Mouse (Mus musculus) urinary bladder, postnatal 25 days (tissue): ENCODE results near the gene Pirb.
A peak's percentile ranks its signal among the peaks of the same experiment; 100 is the strongest.
"Not testable (repeated sequence)": the region's sequence is repeated elsewhere in the genome, so short reads cannot be mapped to it uniquely, and the experiment has no call there.

ENCODE experiments used
- DNase-seq: peaks from one replicate; pipeline ENCODE4 v3.0.0; 2022; ENCODE audit warnings: low spot score

Gene Pirb

GRCm38 (mm10) chr7:3720268-3720667 is at the start of gene Pirb:
Gene Pirb, minus strand, starts transcription at chr7:3720391.
- DNase-seq: not testable (repeated sequence)

DNA sequence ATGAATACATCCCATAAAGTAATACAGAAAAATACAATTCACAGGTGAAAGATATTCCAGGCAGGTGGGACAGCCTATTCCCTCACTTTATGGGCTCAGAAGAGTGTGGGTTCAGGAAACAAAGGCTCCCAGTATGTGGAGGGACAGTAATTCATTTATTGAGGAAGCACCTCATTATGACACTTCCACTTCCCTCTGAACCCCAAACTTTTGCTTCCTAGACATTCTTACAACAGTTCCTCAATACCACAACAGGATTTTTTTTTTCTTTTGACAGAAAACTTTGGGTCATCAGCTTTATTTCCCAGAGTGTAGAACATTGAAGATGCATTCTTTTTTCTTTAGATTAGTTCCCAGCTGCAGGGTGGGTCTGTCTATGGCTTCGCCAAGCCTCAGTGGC is 12.5 kb upstream of the Pirb start:
- not testable (repeated sequence) for DNase-seq

DNA sequence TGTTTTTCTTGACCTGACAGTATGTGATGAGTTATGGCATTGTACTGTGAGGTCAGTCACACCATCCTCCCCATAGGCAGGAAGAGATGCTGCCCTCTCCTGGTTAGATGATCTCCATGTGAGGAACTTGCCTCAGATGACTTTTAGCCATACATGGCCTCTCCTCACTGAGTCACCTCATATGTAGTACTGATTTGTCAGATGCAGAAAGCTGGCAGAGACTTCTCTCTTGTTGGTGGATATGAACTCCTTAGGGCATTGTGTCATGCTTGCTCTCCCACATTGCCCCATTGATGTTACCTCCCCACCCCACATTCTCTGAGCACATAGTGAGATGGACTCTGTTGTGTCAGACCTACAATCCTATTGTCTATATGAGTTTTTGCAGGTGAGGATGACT is 5.3 kb upstream of the Pirb start:
- DNase-seq: not testable (repeated sequence)

DNA sequence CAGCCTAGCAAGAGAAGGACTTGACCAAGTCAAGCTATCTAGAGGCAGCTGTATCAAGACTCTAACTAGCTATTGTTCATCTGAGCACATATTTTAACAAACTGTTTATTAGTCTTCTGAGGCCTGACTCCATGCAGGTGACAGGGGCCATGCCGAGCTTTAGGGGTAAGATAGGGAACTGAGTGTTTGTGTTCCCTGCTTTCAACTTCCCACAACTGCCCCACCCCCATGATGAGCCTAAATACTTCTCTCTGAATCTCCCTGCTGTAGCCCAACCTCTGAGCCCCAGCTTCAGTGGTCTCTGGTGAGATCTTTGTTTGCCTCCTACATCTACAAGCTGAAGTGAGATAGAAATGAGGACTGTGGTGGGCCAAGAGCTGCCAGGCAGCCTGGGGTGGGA is 4.9 kb downstream of the Pirb start:
- no peak for DNase-seq

DNA sequence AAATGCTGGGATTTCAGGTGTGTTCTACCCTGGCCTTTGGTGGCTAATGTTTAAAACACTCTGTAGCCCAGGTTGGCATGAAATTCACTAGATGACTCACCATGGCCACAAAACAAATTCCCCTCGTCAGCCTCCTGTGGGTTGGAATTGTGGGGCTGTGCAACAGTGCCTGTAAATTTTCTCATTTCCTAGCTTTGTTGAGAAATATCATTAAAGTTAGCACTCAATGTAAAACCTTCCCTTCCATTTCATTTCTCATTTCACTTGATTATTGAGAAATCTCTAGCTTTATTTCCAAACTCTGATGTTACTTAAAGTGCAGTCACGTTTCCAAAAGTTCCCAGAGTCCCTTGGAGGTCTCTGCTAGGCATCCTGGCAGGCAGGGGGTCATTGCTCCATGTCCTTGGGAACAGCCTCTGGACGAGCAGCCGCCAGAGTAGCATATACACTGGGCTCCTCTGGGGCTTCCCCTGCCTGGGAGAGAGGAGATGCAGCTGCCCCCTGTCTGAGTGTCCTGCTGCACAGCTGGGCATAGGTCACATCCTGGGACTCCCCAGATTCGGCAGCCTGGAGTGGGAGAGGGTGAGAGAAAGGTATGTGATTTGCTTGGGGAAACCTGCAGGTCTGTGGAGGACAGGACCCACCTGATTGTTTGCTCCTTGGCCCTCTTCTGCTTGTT is 7.8 kb downstream of the Pirb start:
- DNase-seq: no peak

DNA sequence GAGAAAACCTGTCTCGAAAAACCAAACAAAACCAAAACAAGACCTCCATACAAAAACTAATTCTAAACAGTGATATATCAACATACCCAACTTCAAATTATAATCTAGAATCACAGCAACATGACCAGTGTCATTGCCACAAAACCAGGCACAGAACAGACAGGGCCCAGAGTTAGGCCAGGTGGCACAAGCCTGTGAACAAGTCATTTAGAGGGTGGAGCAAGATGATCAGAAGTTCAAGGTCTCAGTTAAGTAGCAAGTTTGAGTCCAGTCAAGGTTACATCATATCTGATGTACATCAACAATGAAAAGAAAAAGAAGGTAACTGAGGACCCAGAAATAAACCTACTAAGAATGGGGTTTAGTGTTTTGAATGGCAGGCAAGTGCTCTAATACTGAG is 11.2 kb downstream of the Pirb start:
- no peak for DNase-seq

- DNase-seq: not testable (repeated sequence)
Measured at GRCm38 (mm10) chr7:3708447-3708980, 11.7 kb downstream of the Pirb start.

DNA sequence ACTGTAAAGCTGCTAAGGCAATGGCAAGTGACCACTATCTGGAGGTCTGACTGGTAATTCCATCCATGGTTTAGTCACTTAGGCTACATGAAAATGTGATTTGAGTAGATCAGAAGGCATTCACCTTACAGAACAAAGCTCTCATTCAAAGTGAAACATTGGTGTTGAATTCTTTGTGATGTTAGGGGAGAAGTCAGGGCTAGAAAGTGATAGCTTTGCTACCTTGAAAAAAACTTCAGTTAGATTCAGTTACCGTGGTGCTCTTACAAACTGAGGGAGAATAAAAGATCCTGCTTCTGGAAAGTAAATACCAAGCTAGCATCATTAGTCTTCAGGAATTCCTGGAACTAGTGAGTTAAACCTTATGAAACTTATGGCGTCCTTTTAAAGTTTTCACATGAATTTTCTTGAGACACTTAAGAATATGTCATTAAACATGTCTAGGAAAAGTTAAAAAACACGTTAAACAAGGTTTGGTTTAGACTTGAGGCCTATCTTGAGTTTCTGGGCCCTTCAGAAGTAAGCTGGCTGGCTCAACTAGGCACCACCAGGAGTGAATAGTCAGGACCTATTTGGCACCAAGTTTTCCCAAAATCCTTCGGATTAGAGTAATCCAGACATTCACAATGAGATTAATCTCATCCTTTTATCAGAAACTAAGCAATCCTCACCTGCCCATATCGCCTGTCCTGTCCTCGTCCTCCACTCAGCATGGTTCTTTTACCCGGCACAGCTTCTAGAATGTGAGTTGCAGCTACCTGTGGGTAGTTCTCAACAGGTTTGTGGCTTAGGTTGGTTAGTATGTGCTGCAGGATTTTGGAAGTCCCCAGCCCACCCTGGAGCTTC is 12.4 kb downstream of the Pirb start:
- no peak for DNase-seq

DNA sequence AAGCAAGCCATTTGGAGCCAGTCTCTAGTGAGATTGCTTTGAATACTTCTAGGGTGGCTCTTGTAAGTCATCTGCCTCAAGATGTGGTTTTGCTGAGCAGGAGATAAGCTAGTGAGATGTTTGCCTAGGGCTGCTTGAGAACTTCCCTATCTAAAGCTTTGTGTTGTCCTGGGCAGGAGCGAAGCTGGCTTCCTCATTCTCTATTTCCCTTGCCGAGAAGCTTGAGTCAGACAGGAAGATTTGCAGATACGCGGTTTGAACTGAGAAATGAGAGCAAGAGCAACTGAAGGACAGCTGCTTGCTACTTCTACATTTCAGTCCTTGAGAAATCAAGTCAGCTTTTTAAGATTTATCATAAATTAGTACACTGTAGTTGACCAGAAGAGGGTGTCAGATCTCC is 13.2 kb downstream of the Pirb start:
- DNase-seq: no peak

GRCm38 (mm10) chr7:3706343-3706934 is 13.8 kb downstream of the Pirb start:
- DNase-seq: no peak

DNA sequence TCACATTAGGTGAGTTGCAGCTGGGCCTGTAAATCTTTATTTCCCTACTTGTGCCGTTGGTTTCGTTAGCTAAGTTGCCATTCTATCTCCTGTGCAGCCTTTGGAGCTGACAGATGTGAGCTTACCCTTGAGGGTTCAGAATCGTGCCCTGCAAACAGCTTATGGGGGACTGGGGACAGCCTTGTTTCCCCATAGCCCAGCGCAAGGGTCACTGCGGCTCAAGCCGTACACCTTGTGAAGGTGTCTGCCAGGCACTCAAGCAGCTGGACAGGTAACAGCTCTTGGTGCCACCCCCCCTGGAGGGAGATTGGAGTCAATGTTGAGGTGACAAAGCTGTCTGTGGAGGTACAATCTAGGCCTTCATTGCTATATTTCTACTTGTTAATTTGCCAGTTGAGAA is 14.3 kb downstream of the Pirb start:
- no peak for DNase-seq

DNA sequence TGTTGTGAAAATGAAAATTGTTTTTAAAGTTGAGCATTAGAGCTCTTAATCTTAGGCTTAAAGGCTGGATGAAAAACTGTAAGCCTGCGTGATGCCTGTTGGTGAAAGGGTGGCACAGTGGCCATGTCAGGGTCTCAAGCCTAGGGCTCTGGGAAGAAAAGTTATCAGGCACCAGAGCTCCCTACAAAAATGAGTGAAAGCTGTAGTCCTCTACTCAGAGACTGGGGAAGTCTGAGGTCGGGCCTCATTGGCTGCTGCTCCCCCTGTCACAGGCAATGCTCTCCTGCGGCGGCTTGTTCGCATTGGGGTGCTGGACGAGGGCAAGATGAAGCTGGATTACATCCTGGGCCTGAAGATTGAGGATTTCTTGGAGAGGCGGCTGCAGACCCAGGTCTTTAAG is 14.7 kb downstream of the Pirb start:
- DNase-seq: not testable (repeated sequence)

DNA sequence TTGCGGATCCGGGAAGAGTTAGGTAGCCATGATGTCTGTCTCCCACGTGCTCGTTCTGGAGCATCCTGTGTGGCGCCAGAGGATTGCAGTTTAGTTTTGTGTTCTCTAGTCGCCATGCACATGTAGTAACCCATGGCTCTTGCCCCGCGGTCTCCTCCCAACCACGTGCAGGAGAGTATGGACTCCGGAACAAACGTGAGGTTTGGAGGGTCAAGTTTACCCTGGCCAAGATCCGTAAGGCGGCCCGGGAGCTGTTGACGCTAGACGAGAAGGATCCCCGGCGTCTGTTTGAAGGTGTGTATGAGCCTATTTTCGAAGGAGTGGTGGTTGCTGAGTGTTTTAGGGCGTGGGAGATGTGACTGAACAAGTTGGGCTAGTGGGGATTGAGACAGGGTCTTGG is 15.7 kb downstream of the Pirb start:
- DNase-seq: no peak

DNA sequence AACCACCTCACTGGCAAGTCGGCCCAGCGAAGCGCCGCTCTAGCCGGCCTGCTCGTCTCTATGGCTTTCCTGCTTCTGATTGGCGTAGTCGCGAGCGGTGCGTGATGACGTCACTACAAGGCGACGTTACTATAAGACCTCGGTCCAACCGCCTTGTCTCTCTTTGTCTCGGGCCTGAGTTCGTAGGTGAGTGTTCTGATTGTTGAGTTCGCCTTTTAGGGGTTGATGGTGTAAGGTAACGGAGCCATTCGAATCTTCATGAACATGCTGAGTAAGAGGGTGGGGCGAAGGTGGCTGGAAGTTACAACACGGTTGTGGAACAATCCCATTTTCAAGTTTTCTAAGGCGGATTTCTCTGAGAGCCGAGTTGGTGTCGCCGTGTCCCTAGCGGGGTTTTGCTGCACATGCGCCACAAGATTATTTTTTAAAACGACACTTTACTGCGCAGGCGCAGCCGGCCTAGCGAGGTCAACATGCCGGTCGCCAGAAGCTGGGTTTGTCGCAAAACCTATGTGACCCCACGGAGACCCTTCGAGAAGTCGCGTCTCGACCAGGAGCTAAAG is 16.2 kb downstream of the Pirb start, which contains the start of gene Rps9:
Gene Rps9 (plus strand): TSS at position 115 of the 563 bp plus-strand sequence.
- peak; percentile 93 for DNase-seq

- DNase-seq: no peak
Measured at GRCm38 (mm10) chr7:3703148-3703878, 16.9 kb downstream of the Pirb start.

- DNase-seq: no peak
Measured at GRCm38 (mm10) chr7:3698471-3698870, 21.7 kb downstream of the Pirb start.

GRCm38 (mm10) chr7:3694949-3695305 is 25.3 kb downstream of the Pirb start:
- not testable (repeated sequence) for DNase-seq

- peak; percentile 59 for DNase-seq
Measured at GRCm38 (mm10) chr7:3694076-3694948, 25.9 kb downstream of the Pirb start.

DNA sequence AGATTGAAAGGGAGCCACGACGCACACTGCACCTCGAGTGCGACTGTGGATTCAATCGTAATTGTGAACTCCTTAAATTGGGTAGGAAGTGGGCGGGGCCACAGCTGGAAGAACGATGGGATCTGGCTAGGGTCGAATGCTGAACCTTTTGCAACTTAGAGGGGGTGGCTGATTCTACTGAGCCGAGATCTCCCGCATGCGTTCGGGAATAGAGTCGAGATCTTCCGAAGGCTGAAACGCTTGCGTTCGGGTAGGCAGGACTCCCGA is 26.4 kb downstream of the Pirb start:
- no peak for DNase-seq

- peak; percentile 89 for DNase-seq
Measured at GRCm38 (mm10) chr7:3692987-3693808, 27.0 kb downstream of the Pirb start, which contains the start of gene Mboat7. Gene Mboat7, minus strand, starts transcription at chr7:3693523.
